Mouse (Mus musculus): ENCODE measurements around the gene Nop58.

DNA sequence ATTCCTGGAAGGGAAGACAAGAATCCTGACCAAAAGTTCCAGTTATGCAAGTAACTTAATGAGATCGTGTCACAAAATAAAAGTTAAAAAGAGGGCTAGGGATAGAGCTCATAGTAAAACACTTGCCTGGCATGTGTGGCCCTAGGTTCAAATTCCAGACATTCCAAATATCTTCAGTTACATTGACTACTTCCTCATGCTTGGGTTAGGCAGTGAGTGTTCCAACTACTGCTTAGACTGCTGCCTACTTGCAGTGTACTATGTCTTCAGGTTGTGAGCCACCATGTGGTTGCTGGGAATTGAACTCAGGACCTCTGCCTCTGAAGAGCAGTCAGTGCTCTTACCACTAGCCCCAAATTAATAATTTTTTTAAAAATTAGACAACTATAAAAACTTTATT, 2.7 kb downstream of the Nop58 start:
- TF ChIP-seq POLR2A (IDR thresholded peaks at IDR 0.05; ENCODE audit: low read depth, low read length): no peak
- TF ChIP-seq CTCF (IDR thresholded peaks at IDR 0.05; ENCODE audit: extremely low read depth, insufficient read length, insufficient replicate concordance, low read depth, low read length): no peak
